Mouse (Mus musculus) bone marrow, adult 2 months (tissue): Measurements from ENCODE around the gene AI182371. TPM values are rescaled to one million over a fixed set of nuclear protein-coding genes. Genes with fewer than 3 reads are reported as not detected.

Experiments used
- H3K27ac ChIP-seq: fragments of 200-500 bp; 2 replicates; pipeline ENCODE4 v1.5.1; 2012; ENCODE audit warnings: low read depth, mild to moderate bottlenecking, control low read depth, inconsistent platforms, low read length; ENCODE audit not compliant: control insufficient read depth, poor library complexity, insufficient read depth
- H3K4me1 ChIP-seq: fragments of 200-500 bp; 2 replicates; pipeline ENCODE4 v1.6.1; 2011; ENCODE audit warnings: low read length; ENCODE audit not compliant: control insufficient read depth, insufficient read depth
- H3K4me3 ChIP-seq: fragments of 200-500 bp; replicated peaks from 2 replicates; pipeline ENCODE3; 2011; ENCODE audit warnings: mild to moderate bottlenecking, low read depth, low read length, control low read depth; ENCODE audit not compliant: control insufficient read depth
- CTCF ChIP-seq: fragments of 200-500 bp; IDR thresholded peaks from 2 replicates; pipeline ENCODE4 v1.5.1; 2011; ENCODE audit warnings: low read length, control low read depth; ENCODE audit not compliant: control insufficient read depth, insufficient read depth
- POLR2A ChIP-seq: fragments of 200-500 bp; IDR thresholded peaks from 2 replicates; pipeline ENCODE4 v1.6.1; 2011; ENCODE audit warnings: low read depth, mild to moderate bottlenecking, control low read depth, low read length, borderline replicate concordance; ENCODE audit not compliant: control insufficient read depth
- WGBS: fragments of 180-500 bp; shearing (Covaris S2); methylation state at CpG from one replicate; pipeline ENCODE4 v1.1.7; 2018; 5-methylcytosine and 5-hydroxymethylcytosine counted together
- polyA plus RNA-seq: library from polyadenylated mRNA; stranded (reverse); fragments of >200 nt; gene quantifications from 2 replicates; pipeline ENCODE4 v1.2.4, GENCODE M21; 2011; ENCODE audit warnings: low replicate concordance; ENCODE audit not compliant: missing spikeins, insufficient read depth, insufficient read length

AI182371 gene
- polyA plus RNA-seq, 1 experiment = 2.4 TPM

- WGBS = 64% methylated on average over 2 of the region's 2 CpGs
- no peak overlapping the region for H3K27ac ChIP-seq
- H3K4me1 ChIP-seq = no peaks in the 10 kb centered on the region; the same call in 1 of the 2 replicates
- no peak overlapping the region for H3K4me3 ChIP-seq
- TF ChIP-seq CTCF (peak; percentile 49), POLR2A (no peak)
These were observed 56.4 kb downstream of the AI182371 start for GRCm38 (mm10) chr2:35044956-35045355.

- no peak overlapping the region for H3K4me3 ChIP-seq
- TF ChIP-seq CTCF = no peak
- TF ChIP-seq POLR2A = no peak
- peak overlapping the region; percentile 14; the same call in 1 of the 2 replicates for H3K27ac ChIP-seq
- 56% methylated on average over 9 of the region's 9 CpGs for WGBS
- peaks cover 4% of the 10 kb centered on the region; the same call in 1 of the 2 replicates for H3K4me1 ChIP-seq
These were observed 62.6 kb downstream of the AI182371 start for GRCm38 (mm10) chr2:35038580-35039375.

Other genes with a start within 250 kb of the AI182371 start
- not detected in 2 replicates for gene Cutal, start 227.1 kb downstream of the AI182371 start, polyA plus RNA-seq
- 30.3 TPM in 2 replicates for gene Psmd5, start 226.6 kb downstream of the AI182371 start, polyA plus RNA-seq
- 2.5 and 7.1 TPM in 2 replicates for gene Phf19, start 187.5 kb downstream of the AI182371 start, polyA plus RNA-seq
- 6.7 and 9.8 TPM in 2 replicates for gene Traf1, start 139.8 kb downstream of the AI182371 start, polyA plus RNA-seq
- 2.3 and 3.9 TPM in 2 replicates for gene Hc, start 40.1 kb downstream of the AI182371 start, polyA plus RNA-seq
- 57.3 and 75.4 TPM in 2 replicates for gene Cntrl, start 7.9 kb upstream of the AI182371 start, polyA plus RNA-seq
- gene Rab14, start 99.6 kb upstream of the AI182371 start, polyA plus RNA-seq = 40.2 and 77.1 TPM in 2 replicates
- gene Gsn, start 154.8 kb upstream of the AI182371 start, polyA plus RNA-seq = 38.0 and 94.8 TPM in 2 replicates
- 152 and 203 TPM in 2 replicates for gene Stom, start 235.4 kb upstream of the AI182371 start, polyA plus RNA-seq